Mouse (Mus musculus) mesoderm, embryonic 11.5 days (tissue): ENCODE results near the gene Cmtm3.
"Not testable (repeated sequence)": the region's sequence is repeated elsewhere in the genome, so short reads cannot be mapped to it uniquely, and the experiment has no call there.

Experiments
- DNase-seq: peaks from one replicate; pipeline ENCODE4 v3.0.0-alpha.2; 2012; ENCODE audit warnings: low read depth, low spot score

Gene Cmtm3

DNA sequence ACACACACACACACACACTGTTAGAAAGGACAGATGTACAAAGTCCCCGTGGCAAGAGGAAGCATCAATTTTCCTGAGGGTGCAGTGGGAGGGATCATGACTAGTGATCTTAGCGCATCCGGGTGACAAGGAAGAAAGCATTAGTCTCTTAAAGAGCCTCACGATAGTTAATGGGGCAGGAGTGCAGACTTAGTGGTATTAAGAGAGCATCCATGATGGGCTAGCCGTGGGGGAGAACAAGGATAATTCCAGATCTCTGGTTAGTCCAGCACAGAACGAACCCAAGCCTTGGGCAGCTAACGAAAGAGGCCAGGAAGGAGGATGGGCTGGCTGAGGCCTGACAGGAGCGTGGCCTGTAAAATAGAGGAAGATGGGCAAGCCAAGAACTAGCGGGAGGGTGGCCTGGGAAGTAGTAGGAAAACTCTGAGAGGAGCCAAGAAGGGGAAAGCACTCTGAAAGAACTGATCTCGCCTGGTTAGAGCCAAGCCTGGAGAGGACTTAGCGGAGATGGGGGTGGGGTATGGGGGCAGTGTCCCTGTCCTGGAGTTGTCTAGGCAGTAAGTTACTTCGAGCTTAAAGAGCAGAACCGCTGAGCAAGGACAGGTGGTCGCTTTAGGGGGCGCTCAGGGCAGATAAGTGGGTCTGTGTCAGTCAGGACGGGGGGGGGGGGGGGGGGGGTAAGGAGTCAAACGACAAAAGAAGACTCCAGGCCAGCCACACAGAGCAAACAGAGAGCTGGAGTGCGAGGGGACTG lies at the start of gene Cmtm3:
Gene Cmtm3, plus strand, starts transcription at position 182 of the 754 bp plus-strand sequence.
- no peak for DNase-seq

DNA sequence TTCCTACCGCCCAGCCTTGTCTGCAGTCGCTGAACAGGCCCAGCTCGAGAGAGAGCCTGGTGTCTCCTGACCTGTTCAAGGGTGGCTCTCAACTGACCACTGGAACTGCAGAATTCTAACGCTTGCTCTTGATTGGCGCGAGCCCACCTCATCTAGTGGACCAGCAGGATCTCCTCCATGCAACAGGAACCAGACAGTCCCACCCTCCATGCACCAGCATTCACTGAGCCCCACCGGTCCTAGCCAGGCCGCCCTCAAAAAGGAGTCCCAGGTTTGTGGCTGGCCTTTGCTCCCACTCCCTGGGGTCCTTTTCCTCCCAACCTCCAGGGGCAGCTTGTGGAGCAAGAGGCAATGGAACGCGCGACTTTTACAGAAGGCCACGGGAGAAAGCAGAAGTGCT lies 46.1 kb upstream of the Cmtm3 start, which contains the start of gene Cmtm2a:
Gene Cmtm2a, minus strand, starts transcription at position 101 of the 400 bp plus-strand sequence.
- not testable (repeated sequence) for DNase-seq

DNA sequence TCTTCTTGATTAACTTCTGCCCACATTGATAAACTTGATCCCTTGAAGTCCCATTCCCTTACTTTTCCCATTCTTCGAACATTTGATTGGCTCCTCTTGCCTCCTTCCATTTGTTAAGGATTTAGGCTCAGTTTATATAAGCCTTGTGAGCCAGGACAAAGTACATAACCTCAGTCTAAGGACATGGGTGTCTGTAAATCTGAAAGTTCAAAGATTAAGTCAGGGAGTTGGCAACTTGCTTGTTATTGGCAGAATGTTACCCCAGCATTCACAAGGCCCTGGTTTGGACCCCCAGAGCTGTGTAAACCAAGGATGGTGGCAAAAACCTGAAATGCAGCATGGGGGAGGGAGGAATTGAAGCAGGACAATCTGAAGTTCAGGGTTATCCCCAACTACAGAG lies 44.8 kb upstream of the Cmtm3 start:
- no peak for DNase-seq

DNA sequence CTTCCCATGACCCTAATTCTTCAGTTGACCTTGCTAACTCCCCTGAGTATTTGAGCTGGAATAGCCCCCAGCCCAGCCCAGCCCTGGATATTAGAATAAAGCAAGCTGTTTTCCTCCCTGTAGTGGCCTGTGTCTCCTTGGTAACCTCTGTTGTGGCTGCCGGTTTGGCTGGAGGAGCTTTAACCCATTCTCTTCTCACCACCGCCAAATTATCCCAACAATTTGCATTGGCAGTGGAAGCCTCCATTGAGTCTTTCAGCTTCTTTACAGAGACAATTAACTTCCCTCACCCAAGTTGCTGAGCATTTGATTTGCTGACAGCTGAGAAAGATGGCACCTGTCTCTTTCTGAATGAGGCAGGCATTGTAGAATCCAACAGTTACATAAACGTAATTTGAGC lies 37.6 kb upstream of the Cmtm3 start:
- peak; percentile 37 for DNase-seq

DNA sequence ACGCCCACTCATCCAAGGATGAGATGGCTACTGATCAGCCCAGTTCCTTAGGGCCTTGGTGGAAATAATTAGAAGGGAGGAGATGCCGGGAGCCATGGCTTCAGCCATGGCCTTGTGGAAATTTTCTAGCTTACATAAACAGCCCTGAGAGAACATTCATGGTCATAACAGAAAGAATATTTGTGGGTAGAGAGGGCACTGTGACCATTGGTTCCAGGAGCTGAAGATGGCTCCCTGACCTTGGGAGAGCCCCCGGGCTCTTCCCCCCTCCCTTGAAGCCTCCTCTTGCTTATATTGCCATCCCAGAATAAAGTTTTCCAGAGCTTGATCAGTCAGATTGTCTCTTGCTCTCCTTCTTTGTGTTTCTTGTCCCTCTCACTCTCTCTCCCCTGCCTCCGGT lies 36.7 kb upstream of the Cmtm3 start:
- not testable (repeated sequence) for DNase-seq

DNA sequence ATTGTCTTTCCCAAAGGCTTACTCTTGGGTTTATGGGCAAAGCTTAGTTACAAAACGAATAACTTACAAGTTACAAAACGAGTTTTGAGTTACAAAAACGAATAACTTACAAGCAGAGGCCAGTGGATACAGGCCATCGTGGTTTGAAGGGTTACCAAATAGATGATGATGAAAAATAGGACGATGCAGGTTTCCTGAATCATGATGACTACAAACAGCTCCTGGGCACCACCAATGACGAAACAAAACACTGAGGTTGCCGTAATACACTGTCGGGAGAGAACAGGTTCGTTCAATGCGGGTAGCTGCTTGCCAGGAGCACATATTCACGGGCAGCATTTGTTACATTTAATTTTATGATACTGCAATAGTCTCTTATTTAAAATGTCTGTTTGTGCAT lies 34.2 kb upstream of the Cmtm3 start:
- no peak for DNase-seq

DNA sequence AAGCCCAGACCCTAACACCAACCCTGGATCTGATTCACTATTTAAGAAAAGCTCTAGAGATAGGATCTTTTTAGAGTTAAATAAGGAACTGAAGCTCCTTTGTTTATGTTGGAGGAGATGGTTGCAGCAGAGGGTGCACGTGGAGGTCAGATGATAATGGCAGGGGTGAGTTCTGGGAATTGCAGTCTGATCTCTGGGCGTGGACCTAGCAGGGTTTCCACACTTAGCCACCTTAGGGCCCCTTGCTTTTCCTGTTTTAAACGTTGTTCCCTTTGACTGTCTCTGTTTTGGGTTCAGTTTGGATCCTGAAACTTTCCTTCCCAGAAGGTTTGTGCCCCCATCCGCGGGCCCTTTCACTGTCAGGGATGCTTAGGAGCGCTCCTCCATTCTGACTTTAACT lies 30.9 kb upstream of the Cmtm3 start:
- DNase-seq: not testable (repeated sequence)

DNA sequence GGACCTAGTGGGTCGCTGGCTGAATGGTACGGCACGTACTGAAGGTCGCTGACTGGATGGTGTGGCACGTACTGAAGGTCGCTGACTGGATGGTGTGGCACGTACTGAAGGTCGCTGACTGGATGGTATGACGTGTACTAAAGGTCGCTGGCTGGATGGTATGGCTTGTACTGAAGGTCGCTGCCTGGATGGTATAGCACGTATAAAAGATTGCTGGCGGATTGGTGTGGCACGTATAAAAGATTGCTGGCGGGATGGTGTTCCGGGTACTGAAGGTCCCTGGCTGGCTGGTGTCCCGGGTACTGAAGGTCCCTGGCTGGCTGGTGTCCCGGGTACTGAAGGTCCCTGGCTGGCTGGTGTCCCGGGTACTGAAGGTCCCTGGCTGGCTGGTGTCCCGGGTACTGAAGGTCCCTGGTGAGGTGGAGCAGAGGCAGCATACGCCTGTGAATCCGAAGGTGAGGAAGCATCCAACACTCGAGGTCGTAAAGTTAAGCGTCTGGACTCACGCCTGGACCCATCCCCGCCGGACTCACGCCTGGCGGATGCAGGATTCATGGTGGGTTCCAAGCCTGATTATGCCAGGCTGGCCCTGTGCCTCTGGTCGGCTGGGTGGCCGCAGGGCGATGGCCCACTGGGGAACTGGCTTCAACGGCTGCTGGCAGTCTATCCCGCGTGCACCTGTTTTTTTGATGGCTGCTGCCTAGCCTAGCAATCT lies 29.6 kb upstream of the Cmtm3 start, which contains the start of the genes Gm45711 and Cmtm1:
Gene Gm45711, minus strand, starts transcription at position 641 of the 715 bp plus-strand sequence.
Gene Cmtm1, minus strand, starts transcription at position 705 of the 715 bp plus-strand sequence.
- not testable (repeated sequence) for DNase-seq

DNA sequence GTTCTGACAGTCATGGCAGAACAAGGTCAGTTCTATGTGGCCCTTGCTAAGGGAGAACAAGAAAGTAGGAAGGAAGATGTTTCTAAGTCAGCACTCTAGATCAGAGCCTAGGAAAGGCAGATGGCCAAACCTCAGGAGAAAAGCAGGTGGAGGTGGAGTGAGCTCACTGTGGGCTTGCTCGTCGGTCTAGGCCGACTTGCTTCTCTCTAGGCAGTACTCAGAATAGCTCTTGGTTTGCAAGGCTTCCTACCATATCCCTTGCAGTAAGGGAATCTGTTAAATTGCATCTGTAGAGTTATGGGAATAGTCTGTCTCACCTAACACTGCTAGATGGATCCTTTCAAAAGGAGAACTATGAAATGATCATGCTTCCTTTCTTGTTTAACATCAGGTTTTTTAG lies 27.2 kb upstream of the Cmtm3 start:
- DNase-seq: not testable (repeated sequence)

DNA sequence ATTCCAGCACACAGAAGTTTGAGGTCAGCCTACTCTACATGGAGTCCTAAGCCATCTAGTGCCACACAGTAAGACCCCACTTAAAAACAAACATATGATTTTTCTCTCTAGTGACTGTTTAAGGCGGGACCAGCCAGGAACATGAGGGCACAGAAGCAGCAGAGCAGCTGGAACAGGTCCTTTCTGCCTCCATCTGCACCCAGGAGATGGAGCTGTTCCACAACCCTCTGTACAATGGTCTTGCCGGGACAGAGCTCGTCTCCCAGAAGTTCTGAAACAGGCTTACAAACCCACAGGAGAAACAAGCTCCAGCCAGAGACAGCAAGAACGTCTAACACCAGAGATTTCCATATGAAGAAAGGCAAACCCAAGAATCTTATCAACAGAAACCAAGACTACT lies 25.9 kb upstream of the Cmtm3 start:
- DNase-seq: no peak

DNA sequence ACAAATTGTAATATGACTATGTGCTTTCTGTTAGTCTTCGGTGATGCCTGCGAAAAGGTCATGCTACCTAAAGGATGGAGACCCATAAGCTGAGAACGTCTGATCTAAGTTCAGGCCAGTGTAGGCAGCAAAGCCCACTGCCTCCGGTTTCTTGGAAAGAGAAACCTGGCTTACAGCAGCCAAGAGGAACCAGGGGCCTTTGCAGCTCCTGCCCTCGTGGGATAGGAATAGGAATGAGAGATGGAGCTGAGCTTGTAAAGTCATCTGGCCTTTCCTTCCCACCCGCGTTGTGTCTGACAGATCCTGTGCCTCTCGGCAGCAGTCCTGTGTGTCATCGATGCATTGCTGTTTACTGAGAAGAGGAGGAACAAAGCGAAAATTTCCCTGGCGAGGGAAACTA lies 17.9 kb upstream of the Cmtm3 start, which contains the start of gene Gm11020:
Gene Gm11020, plus strand, starts transcription at position 301 of the 400 bp plus-strand sequence.
- not testable (repeated sequence) for DNase-seq

DNA sequence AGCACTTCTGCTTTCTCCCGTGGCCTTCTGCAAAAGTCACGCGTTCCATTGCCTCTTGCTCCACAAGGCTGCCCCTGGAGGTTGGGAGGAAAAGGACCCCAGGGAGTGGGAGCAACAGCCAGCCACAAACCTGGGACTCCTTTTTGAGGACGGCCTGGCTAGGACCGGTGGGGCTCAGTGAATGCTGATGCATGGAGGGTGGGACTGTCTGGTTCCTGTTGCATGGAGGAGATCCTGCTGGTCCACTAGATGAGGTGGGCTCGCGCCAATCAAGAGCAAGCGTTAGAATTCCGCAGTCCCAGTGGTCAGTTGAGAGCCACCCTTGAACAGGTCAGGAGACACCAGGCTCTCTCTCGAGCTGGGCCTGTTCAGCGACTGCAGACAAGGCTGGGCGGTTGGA lies 17.3 kb upstream of the Cmtm3 start, which contains the start of gene Cmtm2b:
Gene Cmtm2b, plus strand, starts transcription at position 301 of the 400 bp plus-strand sequence.
- DNase-seq: not testable (repeated sequence)

DNA sequence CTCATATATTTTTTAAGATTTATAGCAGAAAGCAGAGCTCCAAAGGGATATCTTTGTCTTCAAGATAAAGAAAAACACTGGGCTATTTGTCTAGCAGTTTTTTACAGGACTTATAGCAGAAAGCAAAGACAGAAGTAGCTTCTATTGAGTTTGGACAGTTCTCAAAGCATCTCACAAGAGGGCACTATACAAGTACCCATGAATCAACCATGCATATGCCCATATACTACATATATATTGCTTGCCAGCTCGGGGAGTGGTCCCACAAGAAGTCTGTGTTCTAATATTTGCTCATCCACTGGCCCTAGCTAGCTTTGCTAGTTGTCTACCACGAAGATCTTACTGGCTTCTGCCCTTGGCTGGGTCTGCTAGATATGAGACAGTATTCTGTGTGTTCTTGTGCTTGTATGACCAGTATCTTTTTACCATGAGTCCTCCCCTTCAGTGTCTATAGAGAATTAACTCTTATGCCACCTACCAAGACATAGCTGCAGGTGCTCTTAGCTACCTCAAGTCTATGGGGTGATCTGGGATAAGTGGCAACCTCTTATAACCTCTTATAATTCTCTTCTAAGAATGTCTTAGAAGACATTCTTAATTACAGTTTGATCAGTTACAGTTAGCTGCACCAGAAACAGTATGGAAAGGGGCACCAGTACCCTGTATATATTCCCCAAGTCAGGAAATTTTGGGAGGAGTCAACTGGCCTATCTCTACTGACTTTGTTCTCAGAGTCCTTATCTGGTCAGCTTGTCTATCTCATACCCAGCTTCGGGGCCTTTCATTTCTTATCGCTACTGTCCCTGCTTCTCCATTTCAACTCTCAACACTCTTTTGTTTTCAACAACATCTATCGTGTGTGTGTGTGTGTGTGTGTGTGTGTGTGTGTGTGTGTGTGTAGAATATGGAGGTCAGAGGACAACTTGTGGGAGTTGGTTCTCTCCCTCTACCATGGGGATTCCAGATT lies 6.3 kb upstream of the Cmtm3 start:
- DNase-seq: no peak

DNA sequence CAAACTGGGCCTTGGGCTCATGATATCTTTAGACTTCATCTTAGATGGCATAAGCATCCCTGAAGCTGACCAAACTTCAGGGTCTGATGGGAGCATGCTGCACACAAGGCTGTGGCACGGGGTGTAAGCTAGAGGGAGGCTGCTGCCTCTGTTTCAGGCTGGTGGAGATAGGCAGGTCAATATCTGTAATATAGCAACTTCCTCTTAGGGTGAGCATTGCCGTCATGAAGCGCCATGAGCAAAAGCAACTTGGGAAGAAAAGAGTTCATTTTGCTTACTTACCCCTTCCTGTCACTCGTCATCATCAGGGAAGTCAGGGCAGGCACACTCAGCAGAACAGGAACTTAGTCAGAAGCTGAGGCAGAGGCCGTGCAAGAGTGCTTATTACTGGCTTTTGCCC lies 5.4 kb upstream of the Cmtm3 start:
- DNase-seq: no peak

DNA sequence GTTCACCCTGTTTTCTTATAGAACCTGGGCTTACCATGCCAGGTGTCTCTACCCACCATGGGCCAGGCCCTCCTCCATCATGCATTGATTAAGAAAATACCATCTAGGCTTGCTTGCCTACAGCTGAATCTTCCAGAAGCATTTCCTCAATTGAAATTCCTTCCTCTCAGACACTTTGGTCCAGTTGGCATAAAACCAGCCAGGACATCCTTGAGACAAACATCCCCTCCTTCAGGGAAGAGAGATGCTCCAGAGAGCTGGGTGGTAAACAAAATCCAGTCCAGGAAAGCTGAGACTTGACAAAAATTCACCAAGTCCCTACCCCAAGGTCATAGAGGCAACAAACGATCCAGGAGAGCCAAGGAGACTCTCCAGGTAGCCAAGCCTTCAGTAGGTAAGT lies 5.0 kb upstream of the Cmtm3 start:
- DNase-seq: no peak

DNA sequence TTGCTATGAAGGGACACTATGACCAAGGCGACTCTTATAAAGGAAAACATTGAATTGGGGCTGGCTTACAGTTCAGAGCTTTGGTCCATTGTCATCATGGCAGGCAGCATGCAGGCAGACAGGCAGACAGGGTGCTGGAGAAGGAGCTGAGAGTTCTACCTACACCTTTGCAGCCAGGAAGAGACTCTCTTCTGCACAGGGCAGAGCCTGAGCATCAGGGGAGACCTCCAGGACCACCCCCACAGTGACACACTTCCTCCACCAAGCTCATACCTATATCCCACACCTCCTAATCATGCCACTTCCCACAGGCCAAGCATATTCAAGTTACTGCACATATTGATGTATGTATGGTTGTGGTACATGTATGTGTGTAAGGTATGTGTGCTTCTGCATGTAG lies 2.4 kb upstream of the Cmtm3 start:
- no peak for DNase-seq

DNA sequence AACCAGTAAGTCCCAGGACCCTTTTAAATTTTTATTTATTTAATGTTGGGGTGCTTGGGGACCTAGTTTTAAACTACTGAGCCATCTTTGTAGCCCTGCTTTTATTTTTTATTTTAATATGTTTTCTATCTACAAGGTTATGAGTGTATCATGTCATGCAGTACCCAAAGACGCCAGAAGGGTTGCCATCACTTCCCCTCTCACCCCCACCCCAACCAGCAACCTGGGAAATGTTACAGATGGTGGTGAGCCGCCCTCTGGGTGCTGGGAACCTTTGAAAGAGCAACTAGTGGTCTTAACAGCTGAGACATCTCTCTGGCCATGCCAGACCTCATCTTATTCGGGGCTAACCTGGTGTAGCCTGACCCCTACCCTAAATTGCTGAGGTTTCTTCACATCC lies 1.3 kb upstream of the Cmtm3 start:
- no peak for DNase-seq

DNA sequence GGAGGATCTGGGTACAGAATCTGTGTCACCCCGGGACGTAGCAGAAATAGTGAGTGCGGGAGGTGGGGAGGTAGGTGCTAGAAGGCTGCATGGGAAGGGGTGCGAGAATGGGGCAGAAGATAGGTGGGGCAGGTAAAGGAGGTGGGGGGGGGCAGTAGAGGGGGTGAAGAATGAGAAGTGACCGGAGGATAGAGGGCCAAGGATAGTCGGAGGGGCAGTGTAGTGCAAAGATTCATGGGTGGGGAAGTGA lies 698 bp downstream of the Cmtm3 start:
- DNase-seq: no peak

DNA sequence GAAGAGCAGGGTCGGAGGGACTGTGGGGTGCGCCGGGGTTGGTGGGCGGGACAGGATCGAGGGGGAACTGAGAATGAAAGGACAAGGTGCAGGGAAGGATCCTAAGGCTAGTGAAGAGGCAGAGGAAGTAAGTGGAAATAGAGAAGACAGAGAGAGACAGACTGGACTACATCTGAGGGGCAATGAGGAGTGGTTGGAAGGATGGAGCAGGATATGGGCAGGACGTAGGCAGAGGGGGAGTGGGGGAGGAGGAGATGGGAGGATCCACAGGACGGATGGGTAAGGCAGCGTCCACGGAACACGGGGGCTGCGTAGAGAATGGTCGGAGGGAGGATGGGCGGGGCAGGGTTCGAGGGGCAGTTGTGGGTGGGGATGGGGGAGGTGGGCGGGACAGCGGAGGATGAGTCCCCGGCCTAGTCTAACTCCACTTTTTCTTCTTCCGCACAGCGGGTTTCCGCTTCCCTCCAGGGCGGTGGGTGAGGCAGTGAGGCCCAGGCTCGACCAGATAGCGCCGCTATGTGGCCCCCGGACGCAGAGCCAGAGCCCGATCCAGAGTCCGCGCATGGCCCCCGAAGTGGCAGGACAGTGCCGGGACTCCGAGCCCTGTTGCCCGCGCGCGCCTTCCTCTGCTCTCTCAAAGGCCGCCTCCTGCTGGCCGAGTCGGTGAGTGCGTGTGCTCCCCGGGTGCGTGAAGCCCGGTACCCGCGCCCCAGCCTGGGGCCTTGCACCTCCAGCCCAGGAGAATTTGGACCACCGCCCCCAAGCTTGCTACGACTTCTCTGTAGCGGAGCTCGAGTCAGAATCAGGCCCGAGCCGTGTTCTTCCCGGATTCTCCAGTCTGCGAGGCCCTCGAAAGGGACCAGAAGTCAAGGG lies 1.3 kb downstream of the Cmtm3 start:
- DNase-seq: peak; percentile 84

DNA sequence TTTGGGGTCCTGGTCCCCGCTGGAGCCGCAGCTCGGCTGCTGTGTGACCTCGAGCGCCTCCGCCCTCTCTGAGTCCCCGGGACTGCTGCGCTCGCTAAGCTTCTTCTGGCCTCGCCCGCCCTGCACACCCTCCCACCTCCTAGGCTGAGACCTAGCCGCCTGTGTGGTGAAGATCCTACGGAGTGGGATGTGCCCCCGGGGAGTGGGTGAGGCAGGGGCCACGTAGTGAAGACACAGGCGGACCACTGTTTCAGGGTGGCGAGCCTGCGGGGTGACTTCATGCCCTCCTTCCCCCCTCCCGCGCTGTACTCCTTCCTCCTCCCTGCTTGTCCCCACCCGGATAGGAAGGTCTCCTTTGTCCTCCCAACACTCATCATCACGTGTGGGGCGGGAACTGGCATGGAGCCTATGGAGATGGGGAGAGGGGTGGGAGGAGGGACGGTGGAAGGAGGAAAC lies 1.9 kb downstream of the Cmtm3 start:
- DNase-seq: peak; percentile 84

DNA sequence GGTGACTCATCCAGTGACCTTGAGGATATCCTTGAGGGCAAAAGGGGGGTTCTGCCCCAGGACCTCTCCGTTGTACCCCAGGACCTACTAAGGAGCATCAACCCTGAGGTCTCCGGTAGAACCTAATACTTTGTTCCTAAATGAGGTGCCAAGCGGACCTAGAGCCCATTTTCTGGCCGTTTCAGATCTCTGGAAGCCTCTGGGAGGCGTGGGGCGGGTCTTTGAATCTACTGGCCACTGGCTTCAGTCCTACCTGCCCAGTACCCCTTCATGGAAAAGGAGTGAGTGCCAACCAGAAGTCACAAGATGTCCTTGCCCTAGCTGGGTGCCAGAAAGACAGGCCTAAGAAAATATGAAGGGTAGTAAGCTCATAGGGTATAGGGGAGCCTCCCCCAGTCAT lies 2.5 kb downstream of the Cmtm3 start:
- no peak for DNase-seq
